Mouse (Mus musculus) cortical plate, adult 2 months (tissue): ENCODE measurements around the gene Lmf1. TPM values are rescaled to one million over a fixed set of nuclear protein-coding genes. Genes with fewer than 3 reads are reported as not detected.
A peak's percentile ranks its signal among the peaks of the same experiment; 100 is the strongest.

Source experiments
- H3K27ac ChIP-seq: fragments of 200-500 bp; 2 replicates; pipeline ENCODE4 v1.5.1; 2012; ENCODE audit warnings: low read length, control low read depth, inconsistent platforms; ENCODE audit not compliant: insufficient read depth
- H3K4me1 ChIP-seq: fragments of 200-500 bp; 2 replicates; pipeline ENCODE4 v1.6.1; 2011; ENCODE audit warnings: low read length; ENCODE audit not compliant: control insufficient read depth, insufficient read depth
- H3K4me3 ChIP-seq: fragments of 200-500 bp; 2 replicates; pipeline ENCODE4 v1.5.1; 2011; ENCODE audit warnings: mild to moderate bottlenecking, low read length, control low read depth; ENCODE audit not compliant: insufficient read depth
- CTCF ChIP-seq: fragments of 200-500 bp; IDR thresholded peaks from 2 replicates; pipeline ENCODE4 v1.5.1; 2011; ENCODE audit warnings: mild to moderate bottlenecking, control low read depth, low read length; ENCODE audit not compliant: insufficient read depth; ENCODE audit errors: extremely low read depth
- POLR2A ChIP-seq: fragments of 200-500 bp; IDR thresholded peaks from 2 replicates; pipeline ENCODE4 v1.6.1; 2011; ENCODE audit warnings: mild to moderate bottlenecking, low read length, control low read depth; ENCODE audit not compliant: insufficient read depth; ENCODE audit errors: extremely low read depth
- polyA plus RNA-seq: library from polyadenylated mRNA; depleted of rRNA; stranded (reverse); fragments of >200 nt; gene quantifications from 2 replicates; pipeline ENCODE4 v1.2.3, GENCODE M21; 2012

Lmf1 gene
- polyA plus RNA-seq, 1 experiment = 17.9 TPM

GRCm38 (mm10) chr17:25567261-25567660 lies 11.6 kb upstream of the Lmf1 start:
- TF ChIP-seq POLR2A (no peak), CTCF (no peak)
- H3K4me3 ChIP-seq = peak overlapping the region; percentile 69
- peak overlapping the region; percentile 70 for H3K27ac ChIP-seq
- peaks cover 4% of the 10 kb centered on the region; the same call in 1 of the 2 replicates for H3K4me1 ChIP-seq

GRCm38 (mm10) chr17:25567745-25568144 lies 11.1 kb upstream of the Lmf1 start:
- Histone ChIP-seq H3K4me1 (peaks cover 4% of the 10 kb centered on the region; the same call in 1 of the 2 replicates), H3K4me3 (peak overlapping the region; percentile 69), H3K27ac (peak overlapping the region; percentile 70)
- peak; percentile 80 for TF ChIP-seq CTCF
- no peak for TF ChIP-seq POLR2A

GRCm38 (mm10) chr17:25568206-25568605 lies 10.7 kb upstream of the Lmf1 start:
- peak overlapping the region; percentile 66 for H3K27ac ChIP-seq
- H3K4me1 ChIP-seq = peaks cover 4% of the 10 kb centered on the region; the same call in 1 of the 2 replicates
- TF ChIP-seq CTCF (no peak), POLR2A (no peak)
- H3K4me3 ChIP-seq = peak overlapping the region; percentile 69

GRCm38 (mm10) chr17:25568880-25569279 lies 10.0 kb upstream of the Lmf1 start:
- TF ChIP-seq CTCF (no peak), POLR2A (0 out of 2 replicates have a peak, but pooled peaks have one; percentile 16)
- Histone ChIP-seq H3K27ac (peak overlapping the region; percentile 84), H3K4me1 (peaks cover 4% of the 10 kb centered on the region; the same call in 1 of the 2 replicates), H3K4me3 (peak overlapping the region; percentile 69)

- Histone ChIP-seq H3K4me3 (peak overlapping the region; percentile 69), H3K4me1 (peaks cover 4% of the 10 kb centered on the region; the same call in 1 of the 2 replicates), H3K27ac (peak overlapping the region; percentile 84)
- TF ChIP-seq CTCF = no peak
- no peak for TF ChIP-seq POLR2A
Measured at GRCm38 (mm10) chr17:25569833-25570647, 8.8 kb upstream of the Lmf1 start.

GRCm38 (mm10) chr17:25570648-25571452 lies 8.0 kb upstream of the Lmf1 start, which contains the start of gene Sox8:
TSS of gene Sox8 (minus strand) at chr17:25570686.
- Histone ChIP-seq H3K4me1 (peaks cover 2% of the 10 kb centered on the region; the same call in 1 of the 2 replicates), H3K27ac (peak within 1 kb of the TSS; percentile 84), H3K4me3 (peak within 1 kb of the TSS; percentile 69)
- TF ChIP-seq POLR2A = peak; percentile 96
- 0 out of 2 replicates have a peak, but pooled peaks have one; percentile 19 for TF ChIP-seq CTCF

GRCm38 (mm10) chr17:25571453-25571820 lies 7.4 kb upstream of the Lmf1 start:
- peaks cover 2% of the 10 kb centered on the region; the same call in 1 of the 2 replicates for H3K4me1 ChIP-seq
- 0 out of 2 replicates have a peak overlapping the region, but pooled peaks have one; percentile 23 for H3K27ac ChIP-seq
- peak overlapping the region; percentile 69 for H3K4me3 ChIP-seq
- no peak for TF ChIP-seq POLR2A
- TF ChIP-seq CTCF = no peak

- Histone ChIP-seq H3K4me1 (peaks cover 2% of the 10 kb centered on the region; the same call in 1 of the 2 replicates), H3K4me3 (no peak overlapping the region), H3K27ac (0 out of 2 replicates have a peak overlapping the region, but pooled peaks have one; percentile 13)
- TF ChIP-seq POLR2A (no peak), CTCF (no peak)
Measured at GRCm38 (mm10) chr17:25575208-25575971, 3.5 kb upstream of the Lmf1 start.
